Mouse (Mus musculus) CH12.LX (cell line): ENCODE data around the gene Pdia2.

Experiments
- CTCF ChIP-seq, 2 experiments: IDR thresholded peaks in 1 of 2; conservative IDR thresholded peaks in 1 of 2; 2 replicates each; pipeline ENCODE4 v1.5.1; 2011 to 2012; ENCODE audit warnings: low read depth in 2 of 2, low read length in 2 of 2, improper control_type of control experiment in 1 of 2, inconsistent platforms in 1 of 2, mild to moderate bottlenecking in 1 of 2, moderate library complexity in 1 of 2
- EP300 ChIP-seq: IDR thresholded peaks from 2 replicates; pipeline ENCODE4 v1.6.1; 2011; ENCODE audit warnings: low read length, improper control_type of control experiment
- ETS1 ChIP-seq: conservative IDR thresholded peaks from 2 replicates; pipeline ENCODE4 v1.6.1; 2012; ENCODE audit warnings: low read depth, mild to moderate bottlenecking, inconsistent platforms, low read length, improper control_type of control experiment, moderate library complexity
- GABPA ChIP-seq: IDR thresholded peaks from 2 replicates; pipeline ENCODE4 v1.6.1; 2012; ENCODE audit warnings: low read depth, low read length, improper control_type of control experiment, inconsistent platforms; ENCODE audit not compliant: insufficient replicate concordance
- KAT2A ChIP-seq: IDR thresholded peaks from 2 replicates; pipeline ENCODE4 v1.6.1; 2012; ENCODE audit warnings: low read length, improper control_type of control experiment, inconsistent platforms; ENCODE audit not compliant: insufficient replicate concordance
- MEF2A ChIP-seq: IDR thresholded peaks from 2 replicates; pipeline ENCODE4 v1.6.1; 2014; ENCODE audit warnings: low read depth, mild to moderate bottlenecking, inconsistent platforms, low read length, improper control_type of control experiment, borderline replicate concordance
- TBP ChIP-seq: conservative IDR thresholded peaks from 2 replicates; pipeline ENCODE4 v1.6.1; 2011; ENCODE audit warnings: low read depth, low read length, improper control_type of control experiment
- TCF12 ChIP-seq: IDR thresholded peaks from 2 replicates; pipeline ENCODE4 v1.6.1; 2014; ENCODE audit warnings: low read depth, mild to moderate bottlenecking, inconsistent platforms, low read length, improper control_type of control experiment
- USF1 ChIP-seq: IDR thresholded peaks from 2 replicates; pipeline ENCODE4 v1.6.1; 2014; ENCODE audit warnings: low read depth, mild to moderate bottlenecking, inconsistent platforms, low read length, improper control_type of control experiment
- ZC3H11A ChIP-seq: IDR thresholded peaks from 2 replicates; pipeline ENCODE4 v1.6.1; 2012; ENCODE audit warnings: low read depth, mild to moderate bottlenecking, inconsistent platforms, low read length, improper control_type of control experiment
- ZKSCAN1 ChIP-seq: IDR thresholded peaks from 2 replicates; pipeline ENCODE4 v1.6.1; 2012; ENCODE audit warnings: low read depth, inconsistent platforms, low read length, improper control_type of control experiment, borderline replicate concordance
- ZMIZ1 ChIP-seq: IDR thresholded peaks from 2 replicates; pipeline ENCODE4 v1.6.1; 2012; ENCODE audit warnings: low read depth, mild to moderate bottlenecking, inconsistent platforms, low read length, improper control_type of control experiment

DNA sequence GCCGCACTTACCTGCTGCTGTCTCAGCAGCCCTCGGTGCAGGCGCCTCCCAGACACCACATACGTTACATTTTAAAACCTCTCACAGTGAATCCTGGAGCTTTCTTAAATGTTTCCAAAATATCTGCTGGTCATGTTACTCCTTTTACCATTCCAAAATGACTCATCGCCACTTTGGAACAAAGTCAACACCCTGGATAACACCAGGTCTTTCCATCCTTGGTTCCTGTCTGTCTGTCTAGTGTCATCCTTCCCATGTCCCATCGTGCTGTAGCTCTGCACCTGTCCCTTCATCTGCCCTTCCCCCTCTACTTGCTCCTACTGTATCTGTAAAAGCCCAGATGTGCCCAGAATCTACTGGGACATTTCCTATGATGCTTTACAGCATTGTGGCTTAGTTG is 42.1 kb upstream of the Pdia2 start:
- TF ChIP-seq EP300 (no peak), ZMIZ1 (no peak), MEF2A (no peak), GABPA (no peak), CTCF (conservative IDR thresholded peaks at IDR 0.05 in 1 of 2, IDR thresholded peaks at IDR 0.05 in 1 of 2; ENCODE audit: low read depth in 2 of 2, low read length in 2 of 2) (no peak), ETS1 (no peak), ZC3H11A (no peak), TBP (no peak), TCF12 (no peak), USF1 (no peak), ZKSCAN1 (no peak), KAT2A (no peak)
